Mouse (Mus musculus) small intestine, adult 2 months (tissue): ENCODE results near the gene Ptprm.

Experiments
- CTCF ChIP-seq: fragments of 200-500 bp; IDR thresholded peaks from 2 replicates; pipeline ENCODE4 v1.5.1; 2012; ENCODE audit warnings: low read depth, mild to moderate bottlenecking, control low read depth, inconsistent platforms, low read length, moderate library complexity, mixed read lengths; ENCODE audit not compliant: insufficient replicate concordance, insufficient read length; ENCODE audit errors: extremely low read depth
- POLR2A ChIP-seq: fragments of 200-500 bp; IDR thresholded peaks from 2 replicates; pipeline ENCODE4 v1.6.1; 2012; ENCODE audit warnings: low read depth, mild to moderate bottlenecking, control low read depth, inconsistent platforms, low read length, moderate library complexity

DNA sequence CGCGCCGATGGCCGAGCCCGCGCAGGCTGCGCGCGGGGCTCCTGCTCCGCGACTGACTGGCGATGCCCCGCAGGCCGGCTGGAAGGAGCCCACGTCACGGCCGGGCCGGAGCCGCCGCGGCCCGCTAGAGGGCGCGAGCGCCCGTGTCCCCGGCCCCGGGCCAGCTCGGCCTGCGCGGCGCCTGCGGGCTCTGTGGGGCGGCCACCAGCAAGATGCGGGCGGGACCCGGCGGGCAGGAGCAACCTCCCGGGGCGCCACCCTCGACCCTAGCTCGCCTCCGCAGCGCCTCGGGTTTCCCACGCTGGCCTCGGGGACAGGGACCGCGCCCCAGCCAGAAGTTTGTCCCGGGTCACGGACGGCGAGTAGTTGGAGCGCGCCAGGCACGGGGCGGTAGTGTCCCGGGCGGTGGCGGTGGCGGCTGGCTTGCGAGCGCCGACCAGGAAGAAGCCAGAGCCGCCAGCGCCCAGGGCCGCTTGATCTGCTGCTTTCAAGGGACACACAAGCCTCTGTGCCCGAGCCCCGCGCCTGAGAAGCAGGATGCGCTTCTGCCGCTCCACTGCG, at the start of gene Ptprm:
- 0 out of 2 replicates have a peak, but pooled peaks have one; percentile 25 for TF ChIP-seq CTCF
- peak; percentile 10; the same call in 1 of the 2 replicates for TF ChIP-seq POLR2A
